In the genomic region with DNA sequence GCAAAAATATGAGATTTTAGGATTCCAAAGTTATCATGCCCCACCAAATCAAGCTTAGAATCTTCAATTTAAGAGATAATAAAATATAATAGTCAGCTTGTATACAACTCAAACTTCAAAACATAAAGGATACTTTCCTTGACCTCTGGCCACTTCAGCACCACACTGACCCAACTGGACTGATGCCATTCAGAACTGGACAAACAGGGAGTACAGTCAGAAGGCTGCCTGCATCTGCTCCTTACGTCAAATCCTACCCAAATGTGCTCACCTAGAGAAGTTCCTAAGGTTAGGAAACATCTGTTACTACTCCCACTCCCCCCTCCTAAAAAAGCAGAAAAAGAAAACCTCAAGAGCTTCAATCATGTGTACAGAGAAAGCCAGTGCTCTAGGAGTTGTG, we compare ENCODE assay signal across 7 mouse cellular contexts. TPM values are rescaled to one million over a fixed set of nuclear protein-coding genes. Genes with fewer than 3 reads are reported as not detected.
DNase-seq lines count a peak whose midpoint lies in the region; ATAC-seq and TF ChIP-seq lines count a peak whose summit lies in the region.

No protein-coding gene starts in this region.

- peaks cover 7% of the 10 kb centered on the region for H3K4me1 ChIP-seq in embryonic fibroblast, embryonic 13.5 days (ENCODE audit: control insufficient read depth, insufficient read depth, low read length)
- H3K4me1 ChIP-seq in midbrain, embryonic 13.5 days (replicated peaks), result peaks cover 27% of the 10 kb centered on the region

- no peaks in the 10 kb centered on the region for H3K9me3 ChIP-seq in midbrain, embryonic 13.5 days

- H3K4me2 ChIP-seq in midbrain, embryonic 13.5 days (replicated peaks), result peak overlapping the region; percentile 90

- TF ChIP-seq CTCF in embryonic fibroblast, embryonic 13.5 days (IDR thresholded peaks at IDR 0.05; ENCODE audit: borderline replicate concordance, insufficient read depth, low read length), result no peak

- peaks cover 21% of the 10 kb centered on the region for H3K36me3 ChIP-seq in midbrain, embryonic 13.5 days

- no peaks in the 10 kb centered on the region for H3K27me3 ChIP-seq in midbrain, embryonic 13.5 days

- H3K27ac ChIP-seq in embryonic fibroblast, embryonic 13.5 days (ENCODE audit: insufficient read depth, low read length), result no peak overlapping the region
- no peak overlapping the region for H3K27ac ChIP-seq in midbrain, embryonic 13.5 days

- WGBS in midbrain, embryonic 13.5 days, result 92% methylated on average over 1 of the region's 1 CpGs

- no peak for TF ChIP-seq POLR2A in embryonic fibroblast, embryonic 13.5 days (IDR thresholded peaks at IDR 0.05; ENCODE audit: low read depth, low read length)

- no peak overlapping the region; the same call in 1 of the 2 replicates for H3K9ac ChIP-seq in midbrain, embryonic 13.5 days (replicated peaks)

- H3K4me3 ChIP-seq in embryonic fibroblast, embryonic 13.5 days (ENCODE audit: insufficient read depth, low read length), result peak overlapping the region; percentile 94
- H3K4me3 ChIP-seq in midbrain, embryonic 13.5 days (replicated peaks), result peak overlapping the region; percentile 95

- peak; percentile 2 to 18 for DNase-seq in kidney, postnatal 36 days
- DNase-seq in kidney, postnatal 14 days, result no peak
- DNase-seq in adipocyte (ENCODE audit: low spot score), result peak; percentile 61
- no peak for DNase-seq in thymus, postnatal 0 days (ENCODE audit: low spot score)

- no peak for ATAC-seq in midbrain, embryonic 13.5 days
- no peak for ATAC-seq in megakaryocyte-erythroid progenitor cell, adult 5-6 weeks (replicated peaks; ENCODE audit: low FRiP score, low TSS enrichment, poor library complexity, severe bottlenecking)

RNA-seq across cellular contexts. Expression of gene Ei24, which starts 1.6 kb away (rescaled TPM):
- 118 and 127 TPM in 2 replicates for polyA plus RNA-seq in embryonic fibroblast, embryonic 13.5 days (2011; ENCODE audit: insufficient read length, low read depth, missing spikeins)
- 111 and 115 TPM in 2 replicates for polyA plus RNA-seq in midbrain, embryonic 13.5 days (2015; fragmentation: Nextera tagmentation; extraction: Ambion mirVana)
- 40.8 and 41.6 TPM in 2 replicates for polyA plus RNA-seq in thymus, postnatal 0 days (2015; fragmentation: Nextera tagmentation; extraction: Ambion mirVana)
- 34.9 and 60.8 TPM in 2 replicates for total RNA-seq in megakaryocyte-erythroid progenitor cell, adult 5-6 weeks (2014; fragmentation: Nextera tagmentation)
- 42.1 and 44.0 TPM in 2 replicates for total RNA-seq in megakaryocyte-erythroid progenitor cell, adult 5-6 weeks (2017)

RNA-seq across cellular contexts. Expression of gene Fez1, which starts 26.1 kb away (rescaled TPM):
- polyA plus RNA-seq in embryonic fibroblast, embryonic 13.5 days (2011; ENCODE audit: insufficient read length, low read depth, missing spikeins), result 32.8 and 69.4 TPM in 2 replicates
- polyA plus RNA-seq in midbrain, embryonic 13.5 days (2015; fragmentation: Nextera tagmentation; extraction: Ambion mirVana), result 624 and 647 TPM in 2 replicates
- 1.1 and 1.5 TPM in 2 replicates for polyA plus RNA-seq in thymus, postnatal 0 days (2015; fragmentation: Nextera tagmentation; extraction: Ambion mirVana)
- not detected in 2 replicates for total RNA-seq in megakaryocyte-erythroid progenitor cell, adult 5-6 weeks (2014; fragmentation: Nextera tagmentation)
- not detected in 2 replicates for total RNA-seq in megakaryocyte-erythroid progenitor cell, adult 5-6 weeks (2017)

RNA-seq across cellular contexts. Expression of gene Stt3a, which starts 28.1 kb away (rescaled TPM):
- 655 and 681 TPM in 2 replicates for polyA plus RNA-seq in embryonic fibroblast, embryonic 13.5 days (2011; ENCODE audit: insufficient read length, low read depth, missing spikeins)
- polyA plus RNA-seq in midbrain, embryonic 13.5 days (2015; fragmentation: Nextera tagmentation; extraction: Ambion mirVana), result 100 and 111 TPM in 2 replicates
- 155 and 166 TPM in 2 replicates for polyA plus RNA-seq in thymus, postnatal 0 days (2015; fragmentation: Nextera tagmentation; extraction: Ambion mirVana)
- total RNA-seq in megakaryocyte-erythroid progenitor cell, adult 5-6 weeks (2014; fragmentation: Nextera tagmentation), result 168 and 186 TPM in 2 replicates
- 677 and 976 TPM in 2 replicates for total RNA-seq in megakaryocyte-erythroid progenitor cell, adult 5-6 weeks (2017)

Comparison
In these comparisons a context has a peak if more than half of its experiments do, and no peak if none do; other contexts are left out.
1. DNase-seq: peak in kidney, postnatal 36 days (2 of 2) and adipocyte (single experiment); none in kidney, postnatal 14 days (single experiment) and thymus, postnatal 0 days (single experiment).